Mouse (Mus musculus): ENCODE results near the gene Agap3.
A peak's percentile ranks its signal among the peaks of the same experiment; 100 is the strongest.

Gene Agap3

GRCm38 (mm10) chr5:24433993-24434392, 18.0 kb upstream of the Agap3 start:
- no peak for DNase-seq

- no peak for DNase-seq
These were observed 10.8 kb upstream of the Agap3 start for GRCm38 (mm10) chr5:24441187-24441586.

GRCm38 (mm10) chr5:24442029-24442428, 9.9 kb upstream of the Agap3 start:
- no peak for DNase-seq

GRCm38 (mm10) chr5:24443204-24443603, 8.8 kb upstream of the Agap3 start:
- no peak for DNase-seq

- DNase-seq: no peak
These were observed 8.1 kb upstream of the Agap3 start for GRCm38 (mm10) chr5:24443927-24444326.

- DNase-seq: peak; percentile 94 to 99
These were observed 7.1 kb upstream of the Agap3 start, which contains the start of gene Fastk for GRCm38 (mm10) chr5:24444746-24445427. Gene Fastk, minus strand, starts transcription at chr5:24445287.

- DNase-seq: no peak
These were observed 6.4 kb upstream of the Agap3 start for GRCm38 (mm10) chr5:24445428-24446080.

GRCm38 (mm10) chr5:24446630-24447029, 5.3 kb upstream of the Agap3 start:
- DNase-seq: no peak

GRCm38 (mm10) chr5:24447624-24448298, 4.2 kb upstream of the Agap3 start, which contains the start of gene Tmub1:
Gene Tmub1, minus strand, starts transcription at chr5:24447854.
- DNase-seq: peak; percentile 91 to 93

- DNase-seq: peak; percentile 90 to 92
These were observed 530 bp upstream of the Agap3 start for GRCm38 (mm10) chr5:24451264-24452029.

- DNase-seq: peak in 1 of 2 experiments; percentile 34
These were observed 785 bp downstream of the Agap3 start for GRCm38 (mm10) chr5:24452691-24453233.

- no peak for DNase-seq
These were observed 1.5 kb downstream of the Agap3 start for GRCm38 (mm10) chr5:24453283-24453984.

GRCm38 (mm10) chr5:24453985-24454303, 2.0 kb downstream of the Agap3 start:
- no peak for DNase-seq

GRCm38 (mm10) chr5:24455076-24455475, 3.1 kb downstream of the Agap3 start:
- DNase-seq: no peak

GRCm38 (mm10) chr5:24455613-24456012, 3.6 kb downstream of the Agap3 start:
- no peak for DNase-seq

- no peak for DNase-seq
These were observed 14.8 kb downstream of the Agap3 start for GRCm38 (mm10) chr5:24466762-24467161.

- peak; percentile 83 to 92 for DNase-seq
These were observed 18.6 kb downstream of the Agap3 start for GRCm38 (mm10) chr5:24470600-24470999.

- DNase-seq: peak in 1 of 2 experiments; percentile 22
These were observed 21.1 kb downstream of the Agap3 start for GRCm38 (mm10) chr5:24472884-24473619.

- DNase-seq: peak in 1 of 2 experiments; percentile 59
These were observed 22.2 kb downstream of the Agap3 start for GRCm38 (mm10) chr5:24474025-24474722.

GRCm38 (mm10) chr5:24474723-24475261, 22.8 kb downstream of the Agap3 start:
- peak in 1 of 2 experiments; percentile 74 for DNase-seq

Measured in kidney, postnatal 36 days (tissue).